ENCODE assay signal across 19 mouse cellular contexts in the genomic region with DNA sequence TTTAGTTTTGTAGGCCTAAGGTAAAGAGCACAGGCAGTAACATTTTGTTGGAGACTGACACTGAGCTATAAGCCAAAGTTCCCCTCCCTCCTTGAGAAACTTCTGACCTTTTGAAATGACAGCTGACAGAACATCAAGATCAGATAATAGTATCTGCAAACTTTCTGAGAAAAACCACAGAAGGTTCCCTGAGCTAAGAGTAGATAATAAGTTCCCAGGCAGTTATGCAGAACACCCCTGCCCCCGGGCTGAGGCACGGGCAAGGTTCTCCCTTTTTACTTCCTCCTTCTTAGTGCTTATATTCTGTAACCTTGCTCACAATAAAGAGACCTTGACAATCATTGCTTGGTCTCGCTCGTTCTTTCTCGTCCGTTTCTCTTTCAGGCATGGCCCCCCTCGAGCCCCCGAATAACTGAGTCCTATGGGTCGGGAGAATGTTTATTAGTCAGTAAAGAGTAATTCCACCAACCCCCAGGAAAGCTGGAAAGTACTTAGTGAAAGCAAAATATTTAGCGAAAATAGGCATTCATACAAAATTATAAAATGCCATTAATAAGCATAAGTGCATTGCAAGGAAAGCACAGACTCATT. TPM values are rescaled to one million over a fixed set of nuclear protein-coding genes. Genes with fewer than 3 reads are reported as not detected.
DNase-seq lines count a peak whose midpoint lies in the region; ATAC-seq and TF ChIP-seq lines count a peak whose summit lies in the region.
"Had no signal": no experiment of that assay in that cellular context is flagged by ENCODE, and none has a peak within 500 bp of the region (broad histone marks: within the 10 kb centered on the region; RNA-seq: fewer than 3 reads in every experiment).

No protein-coding gene starts in this region.

- H3K4me3 ChIP-seq in lung, adult 2 months (replicated peaks; ENCODE audit: extremely low read depth, low read depth, low read length): no peak overlapping the region
- no peak overlapping the region for H3K4me3 ChIP-seq in G1E (ENCODE audit: low read depth, low read length)
- no peak overlapping the region for H3K4me3 ChIP-seq in intestine, embryonic 15.5 days (replicated peaks)
- no peak overlapping the region for H3K4me3 ChIP-seq in kidney, embryonic 15.5 days (replicated peaks)
- H3K4me3 ChIP-seq in hindbrain, embryonic 16.5 days (ENCODE audit: low read length): no peak overlapping the region
- H3K4me3 ChIP-seq: erythroblast, embryonic 14.5 days; heart, embryonic 12.5 days; liver, embryonic 13.5 days had no signal

- H3K9me3 ChIP-seq in G1E (replicated peaks): peaks cover 15% of the 10 kb centered on the region
- no peaks in the 10 kb centered on the region for H3K9me3 ChIP-seq in intestine, embryonic 15.5 days
- H3K9me3 ChIP-seq in kidney, embryonic 15.5 days (replicated peaks): no peaks in the 10 kb centered on the region
- no peaks in the 10 kb centered on the region for H3K9me3 ChIP-seq in hindbrain, embryonic 16.5 days (ENCODE audit: control insufficient read depth, low read length)
- H3K9me3 ChIP-seq: liver, embryonic 13.5 days had no signal

- no peak for TF ChIP-seq POLR2A in lung, adult 2 months (IDR thresholded peaks at IDR 0.05; ENCODE audit: borderline replicate concordance, extremely low read depth, low read depth, low read length)

- no peaks in the 10 kb centered on the region for H3K27me3 ChIP-seq in G1E (ENCODE audit: insufficient read depth, low read length)
- H3K27me3 ChIP-seq in intestine, embryonic 15.5 days (replicated peaks): no peaks in the 10 kb centered on the region
- H3K27me3 ChIP-seq in kidney, embryonic 15.5 days: no peaks in the 10 kb centered on the region
- no peaks in the 10 kb centered on the region for H3K27me3 ChIP-seq in hindbrain, embryonic 16.5 days (replicated peaks; ENCODE audit: control insufficient read depth, insufficient read depth, low read length)
- H3K27me3 ChIP-seq: heart, embryonic 12.5 days; liver, embryonic 13.5 days had no signal

- DNase-seq in lung, postnatal 36 days: peak; percentile 54
- DNase-seq in lung, adult 2 months: no peak
- peak; percentile 2 for DNase-seq in G1E (ENCODE audit: low spot score)
- peak; percentile 11 for DNase-seq in thymus, postnatal 25 days
- DNase-seq: adrenal gland, adult 2 months; cerebellum, adult 9-10 months; gastrocnemius, postnatal 36 days; heart, postnatal 4 days; kidney, postnatal 14 days; left cerebral cortex, postnatal 4 days; liver, embryonic 13.5 days had no signal

- peak; percentile 47 for ATAC-seq in G1E (ENCODE audit: extremely low read depth, insufficient number of reproducible peaks, low FRiP score, poor library complexity, severe bottlenecking)
- peak; percentile 71 for ATAC-seq in monocyte, adult 5-6 weeks (replicated peaks; ENCODE audit: insufficient number of reproducible peaks, low FRiP score, low TSS enrichment, poor library complexity, severe bottlenecking)
- ATAC-seq in intestine, embryonic 15.5 days: no peak
- no peak for ATAC-seq in kidney, embryonic 15.5 days (replicated peaks; ENCODE audit: low FRiP score)
- no peak for ATAC-seq in hindbrain, embryonic 16.5 days

- H3K36me3 ChIP-seq in G1E (replicated peaks): no peaks in the 10 kb centered on the region
- no peaks in the 10 kb centered on the region for H3K36me3 ChIP-seq in intestine, embryonic 15.5 days
- H3K36me3 ChIP-seq in kidney, embryonic 15.5 days: no peaks in the 10 kb centered on the region
- no peaks in the 10 kb centered on the region for H3K36me3 ChIP-seq in hindbrain, embryonic 16.5 days (ENCODE audit: control insufficient read depth, insufficient read depth, low read length)
- H3K36me3 ChIP-seq: heart, embryonic 12.5 days; liver, embryonic 13.5 days had no signal

- 76% methylated on average over 10 of the region's 10 CpGs for WGBS in lung, adult 2 months
- 84% methylated on average over 10 of the region's 10 CpGs for WGBS in intestine, embryonic 15.5 days
- WGBS in kidney, embryonic 15.5 days: 83% methylated on average over 10 of the region's 10 CpGs
- 90% methylated on average over 10 of the region's 10 CpGs for WGBS in hindbrain, embryonic 16.5 days

- no peak overlapping the region for H3K4me2 ChIP-seq in intestine, embryonic 15.5 days (replicated peaks)
- H3K4me2 ChIP-seq in kidney, embryonic 15.5 days: no peak overlapping the region
- no peak overlapping the region for H3K4me2 ChIP-seq in hindbrain, embryonic 16.5 days (ENCODE audit: low read length)
- H3K4me2 ChIP-seq: heart, embryonic 12.5 days; liver, embryonic 13.5 days had no signal

- TF ChIP-seq CTCF in lung, adult 2 months (IDR thresholded peaks at IDR 0.05; ENCODE audit: insufficient read depth, low read length): no peak
- TF ChIP-seq CTCF in G1E (IDR thresholded peaks at IDR 0.05; ENCODE audit: low read depth, low read length): no peak

- H3K9ac ChIP-seq in intestine, embryonic 15.5 days: no peak overlapping the region
- no peak overlapping the region for H3K9ac ChIP-seq in kidney, embryonic 15.5 days
- no peak overlapping the region for H3K9ac ChIP-seq in hindbrain, embryonic 16.5 days (ENCODE audit: low read depth, low read length)
- H3K9ac ChIP-seq: heart, embryonic 12.5 days; liver, embryonic 13.5 days had no signal

- no peaks in the 10 kb centered on the region; the same call in none of the 2 replicates for H3K4me1 ChIP-seq in lung, adult 2 months (ENCODE audit: control insufficient read depth, insufficient read depth, low read length)
- peaks cover 14% of the 10 kb centered on the region for H3K4me1 ChIP-seq in G1E (ENCODE audit: insufficient read depth, low read depth, low read length)
- H3K4me1 ChIP-seq in intestine, embryonic 15.5 days (replicated peaks): 0 out of 2 replicates have a peak, but pooled peaks cover 2% of the 10 kb centered on the region
- H3K4me1 ChIP-seq in kidney, embryonic 15.5 days: no peaks in the 10 kb centered on the region; the same call in 1 of the 2 replicates
- H3K4me1 ChIP-seq in hindbrain, embryonic 16.5 days (ENCODE audit: control insufficient read depth, insufficient read depth, low read depth, low read length): no peaks in the 10 kb centered on the region

- H3K27ac ChIP-seq in intestine, embryonic 15.5 days: no peak overlapping the region
- H3K27ac ChIP-seq in kidney, embryonic 15.5 days: no peak overlapping the region
- no peak overlapping the region for H3K27ac ChIP-seq in hindbrain, embryonic 16.5 days (ENCODE audit: low read depth, low read length)
- H3K27ac ChIP-seq: liver, embryonic 13.5 days had no signal

RNA-seq across cellular contexts. Expression of a gene that starts 16.2 kb away (rescaled TPM):
- polyA plus RNA-seq in lung, adult 2 months (2012; rRNA removed): not detected in 2 replicates
- total RNA-seq in G1E (2014; fragmentation: Nextera tagmentation): 4.8 TPM in 1 of 2 replicates, not detected in the other
- 8.7 and 11.0 TPM in 2 replicates for total RNA-seq in G1E (2017)
- not detected in 2 replicates for polyA plus RNA-seq in G1E (2012)
- 47.4 to 84.0 TPM (median 51.7 TPM) in 3 replicates for total RNA-seq in monocyte, adult 5-6 weeks (2017)
- 2.5 and 4.2 TPM in 2 replicates for polyA plus RNA-seq in intestine, embryonic 15.5 days (2015; fragmentation: Nextera tagmentation; extraction: Ambion mirVana)
- polyA plus RNA-seq in kidney, embryonic 15.5 days (2015; fragmentation: Nextera tagmentation; extraction: Ambion mirVana): 2.1 and 4.2 TPM in 2 replicates
- polyA plus RNA-seq in hindbrain, embryonic 16.5 days (2015; fragmentation: Nextera tagmentation; extraction: Ambion mirVana): 0.94 and 2.1 TPM in 2 replicates
- polyA plus RNA-seq: adrenal gland, adult 2 months; erythroblast, embryonic 14.5 days had no signal

RNA-seq across cellular contexts. Expression of a gene that starts 50.0 kb away (rescaled TPM):
- polyA plus RNA-seq in lung, adult 2 months (2012; rRNA removed): not detected in 2 replicates
- total RNA-seq in G1E (2014; fragmentation: Nextera tagmentation) (not detected in 2 replicates), G1E (2017) (0.35 and 0.98 TPM in 2 replicates)
- not detected in 2 replicates for polyA plus RNA-seq in G1E (2012)
- total RNA-seq in monocyte, adult 5-6 weeks (2017): 0.43 to 1.2 TPM (median 0.48 TPM) in 3 replicates
- polyA plus RNA-seq in intestine, embryonic 15.5 days (2015; fragmentation: Nextera tagmentation; extraction: Ambion mirVana): 0.11 TPM in 1 of 2 replicates, not detected in the other
- polyA plus RNA-seq in kidney, embryonic 15.5 days (2015; fragmentation: Nextera tagmentation; extraction: Ambion mirVana): not detected in 2 replicates
- 0.11 TPM in 1 of 2 replicates, not detected in the other for polyA plus RNA-seq in hindbrain, embryonic 16.5 days (2015; fragmentation: Nextera tagmentation; extraction: Ambion mirVana)
- total RNA-seq: heart, postnatal 4 days; megakaryocyte-erythroid progenitor cell, adult 5-6 weeks had no signal
- polyA plus RNA-seq: adrenal gland, adult 2 months; erythroblast, embryonic 14.5 days; heart, embryonic 12.5 days; intestine, embryonic 14.5 days; liver, embryonic 13.5 days had no signal

RNA-seq across cellular contexts. Expression of a gene that starts 51.9 kb away (rescaled TPM):
- polyA plus RNA-seq in lung, adult 2 months (2012; rRNA removed): 0.11 and 0.17 TPM in 2 replicates
- 7.6 and 7.7 TPM in 2 replicates for total RNA-seq in G1E (2014; fragmentation: Nextera tagmentation)
- 2.0 and 4.0 TPM in 2 replicates for total RNA-seq in G1E (2017)
- polyA plus RNA-seq in G1E (2012): 0.15 and 0.23 TPM in 2 replicates
- 37.0 to 57.8 TPM (median 40.0 TPM) in 3 replicates for total RNA-seq in monocyte, adult 5-6 weeks (2017)
- 5.0 and 5.5 TPM in 2 replicates for polyA plus RNA-seq in intestine, embryonic 15.5 days (2015; fragmentation: Nextera tagmentation; extraction: Ambion mirVana)
- 6.9 and 7.2 TPM in 2 replicates for polyA plus RNA-seq in kidney, embryonic 15.5 days (2015; fragmentation: Nextera tagmentation; extraction: Ambion mirVana)
- 2.6 and 3.3 TPM in 2 replicates for polyA plus RNA-seq in hindbrain, embryonic 16.5 days (2015; fragmentation: Nextera tagmentation; extraction: Ambion mirVana)
- polyA plus RNA-seq: adrenal gland, adult 2 months; erythroblast, embryonic 14.5 days had no signal

RNA-seq across cellular contexts. Expression of a gene that starts 55.3 kb away (rescaled TPM):
- 0.91 and 1.2 TPM in 2 replicates for polyA plus RNA-seq in lung, adult 2 months (2012; rRNA removed)
- not detected in 2 replicates for total RNA-seq in G1E (2014; fragmentation: Nextera tagmentation)
- 0.41 and 1.0 TPM in 2 replicates for total RNA-seq in G1E (2017)
- not detected in 2 replicates for polyA plus RNA-seq in G1E (2012)
- 9.1 to 22.8 TPM (median 20.7 TPM) in 3 replicates for total RNA-seq in monocyte, adult 5-6 weeks (2017)
- 4.7 and 6.5 TPM in 2 replicates for polyA plus RNA-seq in intestine, embryonic 15.5 days (2015; fragmentation: Nextera tagmentation; extraction: Ambion mirVana)
- polyA plus RNA-seq in kidney, embryonic 15.5 days (2015; fragmentation: Nextera tagmentation; extraction: Ambion mirVana): 8.7 and 9.1 TPM in 2 replicates
- 14.2 and 15.6 TPM in 2 replicates for polyA plus RNA-seq in hindbrain, embryonic 16.5 days (2015; fragmentation: Nextera tagmentation; extraction: Ambion mirVana)
- polyA plus RNA-seq: erythroblast, embryonic 14.5 days had no signal

Comparison
In these comparisons a context has a peak if more than half of its experiments do, and no peak if none do; other contexts are left out.
1. ATAC-seq: peak in G1E (single experiment) and monocyte, adult 5-6 weeks (single experiment); none in intestine, embryonic 15.5 days (single experiment), kidney, embryonic 15.5 days (single experiment) and hindbrain, embryonic 16.5 days (single experiment).